Mouse (Mus musculus) liver, postnatal 0 days (tissue): ENCODE data around the gene B4galt3.

Experiments used
- CTCF ChIP-seq: sonication (generic); IDR thresholded peaks from 2 replicates; pipeline ENCODE4 v1.5.1; 2016; ENCODE audit warnings: antibody characterized with exemption, low read depth
- EP300 ChIP-seq: IDR thresholded peaks from 2 replicates; pipeline ENCODE4 v1.6.1; 2016; ENCODE audit warnings: antibody characterized with exemption, low read depth, mild to moderate bottlenecking

DNA sequence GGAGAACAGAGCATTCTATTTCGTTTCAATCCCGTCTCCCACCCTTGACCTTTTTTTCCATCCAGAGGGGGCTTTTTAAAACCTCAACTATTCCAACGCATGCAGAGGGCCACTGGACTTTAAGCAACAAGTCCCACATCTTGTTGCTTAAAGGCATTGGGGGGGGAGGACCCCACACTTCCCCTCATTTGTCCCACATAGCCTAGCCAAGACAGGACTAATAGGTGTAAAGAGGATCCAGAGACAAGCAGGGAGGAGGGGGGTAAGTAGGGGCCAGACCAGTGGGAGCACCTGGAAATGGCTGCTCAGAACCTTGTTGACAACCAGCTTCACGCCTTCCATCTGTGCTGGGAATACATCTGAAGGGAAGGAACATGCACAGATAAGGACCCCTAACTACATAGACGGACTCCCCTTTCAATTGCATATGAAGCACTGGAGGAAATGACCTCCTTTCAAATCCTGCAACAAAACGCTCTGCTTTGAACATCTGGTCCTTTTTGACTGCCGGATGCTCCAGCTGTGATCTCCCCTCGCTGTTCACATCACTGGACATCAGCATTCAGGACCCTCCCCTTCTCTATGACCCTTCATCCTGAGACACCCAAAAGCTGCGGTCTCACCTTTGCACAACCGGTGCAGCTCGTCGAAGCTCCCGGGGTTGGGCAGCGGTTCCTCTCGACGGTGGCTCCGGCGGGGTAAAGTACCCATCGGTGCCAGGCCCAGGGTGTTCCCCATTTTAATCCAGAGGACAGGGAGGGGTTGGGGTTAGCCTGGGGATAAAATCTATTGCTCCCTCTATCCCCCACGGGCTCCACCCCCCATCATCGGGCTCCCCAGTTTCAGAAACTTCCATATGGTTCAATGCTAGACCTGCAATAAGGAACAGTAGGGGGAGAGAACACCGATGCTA is 48.6 kb upstream of the B4galt3 start:
- TF ChIP-seq CTCF (no peak), EP300 (no peak)
